Mouse (Mus musculus) kidney, adult 2 months (tissue): ENCODE data around the gene Eml4. TPM values are rescaled to one million over a fixed set of nuclear protein-coding genes. Genes with fewer than 3 reads are reported as not detected.

Experiments
- DNase-seq: peaks from one replicate; pipeline ENCODE4 v3.0.0; 2021
- H3K27ac ChIP-seq: fragments of 200-500 bp; 2 replicates; pipeline ENCODE4 v1.5.1; 2012; ENCODE audit warnings: low read depth, low read length, control low read depth, inconsistent platforms; ENCODE audit not compliant: insufficient read depth
- H3K27me3 ChIP-seq: fragments of 200-500 bp; replicated peaks from 2 replicates; pipeline ENCODE4 v1.6.1; 2012; ENCODE audit warnings: mild to moderate bottlenecking, moderate library complexity, low read length, inconsistent platforms; ENCODE audit not compliant: control insufficient read depth, insufficient read depth
- H3K36me3 ChIP-seq: fragments of 200-500 bp; 2 replicates; pipeline ENCODE4 v1.6.1; 2012; ENCODE audit warnings: mild to moderate bottlenecking, moderate library complexity, low read length, inconsistent platforms; ENCODE audit not compliant: control insufficient read depth, insufficient read depth
- H3K4me1 ChIP-seq: fragments of 200-500 bp; 2 replicates; pipeline ENCODE4 v1.6.1; 2011; ENCODE audit warnings: low read length; ENCODE audit not compliant: control insufficient read depth, insufficient read depth
- H3K4me3 ChIP-seq: fragments of 200-500 bp; 2 replicates; pipeline ENCODE4 v1.5.1; 2011; ENCODE audit warnings: mild to moderate bottlenecking, low read depth, low read length, control low read depth; ENCODE audit not compliant: insufficient read depth
- CTCF ChIP-seq: fragments of 200-500 bp; conservative IDR thresholded peaks from 2 replicates; pipeline ENCODE4 v1.5.1; 2011; ENCODE audit warnings: low read depth, mild to moderate bottlenecking, control low read depth, low read length, moderate library complexity, mixed read lengths; ENCODE audit not compliant: insufficient read depth, insufficient read length
- POLR2A ChIP-seq: fragments of 200-500 bp; IDR thresholded peaks from one replicate; pipeline ENCODE4 v1.6.1; 2011; ENCODE audit warnings: low read depth, low read length, control low read depth
- WGBS: fragments of 180-500 bp; shearing (Covaris S2); methylation state at CpG from one replicate; pipeline ENCODE4 v1.1.7; 2018; 5-methylcytosine and 5-hydroxymethylcytosine counted together
- polyA plus RNA-seq: library from polyadenylated mRNA; depleted of rRNA; stranded (reverse); fragments of >200 nt; gene quantifications from 2 replicates; pipeline ENCODE4 v1.2.3, GENCODE M21; 2012

Gene Eml4
- polyA plus RNA-seq, 1 experiment = 7.1 TPM

GRCm38 (mm10) chr17:83311806-83312205, 38.9 kb upstream of the Eml4 start:
- 92% methylated on average over 5 of the region's 5 CpGs for WGBS
- no peak overlapping the region for H3K4me3 ChIP-seq
- no peak for DNase-seq
- H3K27me3 ChIP-seq = no peaks in the 10 kb centered on the region; the same call in 1 of the 2 replicates
- H3K27ac ChIP-seq = no peak overlapping the region
- H3K36me3 ChIP-seq = no peaks in the 10 kb centered on the region
- TF ChIP-seq POLR2A (no peak), CTCF (no peak)
- H3K4me1 ChIP-seq = peaks cover 3% of the 10 kb centered on the region; the same call in 1 of the 2 replicates

GRCm38 (mm10) chr17:83312244-83312918, 38.4 kb upstream of the Eml4 start:
- Histone ChIP-seq H3K27me3 (no peaks in the 10 kb centered on the region; the same call in 1 of the 2 replicates), H3K27ac (no peak overlapping the region), H3K4me1 (peaks cover 3% of the 10 kb centered on the region; the same call in 1 of the 2 replicates), H3K36me3 (no peaks in the 10 kb centered on the region), H3K4me3 (no peak overlapping the region)
- DNase-seq = peak; percentile 71
- TF ChIP-seq CTCF (no peak), POLR2A (no peak)
- 7% methylated on average over 15 of the region's 15 CpGs for WGBS

- H3K27me3 ChIP-seq = no peaks in the 10 kb centered on the region; the same call in 1 of the 2 replicates
- H3K27ac ChIP-seq = no peak overlapping the region
- peaks cover 3% of the 10 kb centered on the region; the same call in 1 of the 2 replicates for H3K4me1 ChIP-seq
- TF ChIP-seq CTCF (no peak), POLR2A (no peak)
- 59% methylated on average over 8 of the region's 8 CpGs for WGBS
- no peaks in the 10 kb centered on the region for H3K36me3 ChIP-seq
- no peak overlapping the region for H3K4me3 ChIP-seq
- no peak for DNase-seq
Measured at GRCm38 (mm10) chr17:83313046-83313689, 37.6 kb upstream of the Eml4 start.

GRCm38 (mm10) chr17:83315476-83315875, 35.3 kb upstream of the Eml4 start:
- H3K27me3 ChIP-seq = no peaks in the 10 kb centered on the region; the same call in 1 of the 2 replicates
- H3K27ac ChIP-seq = no peak overlapping the region

GRCm38 (mm10) chr17:83322621-83323335, 28.0 kb upstream of the Eml4 start:
- Histone ChIP-seq H3K27ac (no peak overlapping the region), H3K4me1 (peaks cover 3% of the 10 kb centered on the region; the same call in 1 of the 2 replicates), H3K36me3 (no peaks in the 10 kb centered on the region), H3K4me3 (peak overlapping the region; percentile 3; the same call in 1 of the 2 replicates), H3K27me3 (no peaks in the 10 kb centered on the region)
- WGBS = 16% methylated on average over 25 of the region's 25 CpGs
- peak; percentile 63 for DNase-seq
- TF ChIP-seq POLR2A (no peak), CTCF (no peak)

More at GRCm38 (mm10) chr17:83315476-83315875, 35.3 kb upstream of the Eml4 start:
- H3K4me3 ChIP-seq = no peak overlapping the region
- TF ChIP-seq POLR2A = no peak
- no peak for TF ChIP-seq CTCF
- DNase-seq = peak; percentile 32
- WGBS = 38% methylated on average over 4 of the region's 4 CpGs
- H3K4me1 ChIP-seq = peaks cover 3% of the 10 kb centered on the region; the same call in 1 of the 2 replicates
- no peaks in the 10 kb centered on the region for H3K36me3 ChIP-seq

- DNase-seq = peak; percentile 44
- Histone ChIP-seq H3K27ac (no peak overlapping the region), H3K27me3 (no peaks in the 10 kb centered on the region), H3K4me3 (no peak overlapping the region), H3K4me1 (peaks cover 3% of the 10 kb centered on the region; the same call in 1 of the 2 replicates), H3K36me3 (no peaks in the 10 kb centered on the region)
- TF ChIP-seq CTCF = no peak
- no peak for TF ChIP-seq POLR2A
- WGBS = 39% methylated on average over 19 of the region's 19 CpGs
Measured at GRCm38 (mm10) chr17:83323410-83324268, 27.1 kb upstream of the Eml4 start.
